Mouse (Mus musculus) heart, adult 2 months (tissue): ENCODE results near the gene Nlgn2.

Source experiments
- CTCF ChIP-seq: fragments of 200-600 bp; IDR thresholded peaks from 2 replicates; pipeline ENCODE4 v1.8.1; 2022; ENCODE audit warnings: antibody characterized with exemption, mild to moderate bottlenecking, moderate library complexity
- POLR2A ChIP-seq: fragments of 200-500 bp; IDR thresholded peaks from 2 replicates; pipeline ENCODE4 v1.6.1; 2011; ENCODE audit warnings: mild to moderate bottlenecking, low read depth, low read length, control low read depth; ENCODE audit not compliant: insufficient read depth

DNA sequence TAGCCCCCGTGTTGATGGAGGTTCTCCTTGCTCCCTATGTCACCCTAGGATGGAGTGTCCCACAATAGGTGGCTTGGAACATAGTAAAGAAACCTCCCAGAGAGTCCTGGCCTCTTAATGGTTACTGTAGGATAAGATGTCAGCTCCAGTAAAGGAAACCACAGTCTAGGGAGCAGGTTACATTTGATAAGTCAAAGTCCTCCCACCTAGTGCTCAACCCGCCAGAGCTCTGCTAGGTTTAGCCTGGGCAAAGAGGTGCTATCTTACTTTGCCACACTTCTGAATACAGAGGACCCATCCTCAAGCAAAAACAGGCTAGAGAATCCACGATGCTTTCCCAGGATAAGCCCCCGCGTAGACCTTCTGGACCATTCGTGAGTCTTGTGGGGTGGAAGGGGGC is 41.4 kb upstream of the Nlgn2 start:
- TF ChIP-seq POLR2A = no peak
- TF ChIP-seq CTCF = no peak
